Mouse (Mus musculus): ENCODE results near the gene Krt2.

Gene Krt2

GRCm38 (mm10) chr15:101772711-101773081, 45.3 kb downstream of the Krt2 start:
- peak; percentile 42 for DNase-seq (ENCODE audit: low read depth, low spot score)

- no peak for DNase-seq (ENCODE audit: low read depth, low spot score)
Observed at GRCm38 (mm10) chr15:101772080-101772710, 45.8 kb downstream of the Krt2 start.

GRCm38 (mm10) chr15:101770226-101770625, 47.7 kb downstream of the Krt2 start:
- no peak for DNase-seq (ENCODE audit: low read depth, low spot score)

Measured in c-Kit-negative CD71-positive TER-119-positive erythroid progenitor cells, embryonic 14.5 days (primary cell).